Mouse (Mus musculus) right cerebral cortex, postnatal 36 days (tissue): ENCODE data around the gene Hsdl2.

Experiments
- DNase-seq, 2 experiments: peaks; one replicate each; pipeline ENCODE4 v3.0.0; 2022; ENCODE audit warnings: low spot score in 2 of 2, mixed read lengths in 1 of 2

The Hsdl2 gene

GRCm38 (mm10) chr4:59625998-59626910 is 44.9 kb downstream of the Hsdl2 start, which contains the start of gene E130308A19Rik:
E130308A19Rik (plus strand) TSS chr4:59626211.
- DNase-seq = peak; percentile 35 to 42

GRCm38 (mm10) chr4:59628255-59628654 is 46.9 kb downstream of the Hsdl2 start:
- no peak for DNase-seq

- no peak for DNase-seq
Measured at GRCm38 (mm10) chr4:59629076-59629874, 47.9 kb downstream of the Hsdl2 start.

GRCm38 (mm10) chr4:59630122-59630521 is 48.8 kb downstream of the Hsdl2 start:
- no peak for DNase-seq

- DNase-seq = no peak
Measured at GRCm38 (mm10) chr4:59634532-59634931, 53.2 kb downstream of the Hsdl2 start.

- no peak for DNase-seq
Measured at GRCm38 (mm10) chr4:59639163-59639562, 57.8 kb downstream of the Hsdl2 start.

- DNase-seq = no peak
Measured at GRCm38 (mm10) chr4:59640720-59641119, 59.4 kb downstream of the Hsdl2 start.

- no peak for DNase-seq
Measured at GRCm38 (mm10) chr4:59642039-59642438, 60.7 kb downstream of the Hsdl2 start.

GRCm38 (mm10) chr4:59642657-59643056 is 61.3 kb downstream of the Hsdl2 start:
- no peak for DNase-seq

GRCm38 (mm10) chr4:59644431-59644830 is 63.1 kb downstream of the Hsdl2 start:
- DNase-seq = no peak

- no peak for DNase-seq
Measured at GRCm38 (mm10) chr4:59644992-59645391, 63.6 kb downstream of the Hsdl2 start.

- DNase-seq = no peak
Measured at GRCm38 (mm10) chr4:59645610-59646009, 64.2 kb downstream of the Hsdl2 start.

GRCm38 (mm10) chr4:59646020-59646696 is 64.8 kb downstream of the Hsdl2 start:
- DNase-seq = no peak

GRCm38 (mm10) chr4:59649119-59649518 is 67.8 kb downstream of the Hsdl2 start:
- no peak for DNase-seq

- DNase-seq = no peak
Measured at GRCm38 (mm10) chr4:59652166-59652681, 70.9 kb downstream of the Hsdl2 start.

GRCm38 (mm10) chr4:59656061-59656642 is 74.8 kb downstream of the Hsdl2 start:
- no peak for DNase-seq

- no peak for DNase-seq
Measured at GRCm38 (mm10) chr4:59662163-59662562, 80.8 kb downstream of the Hsdl2 start.

- DNase-seq = no peak
Measured at GRCm38 (mm10) chr4:59663451-59663850, 82.1 kb downstream of the Hsdl2 start.

- no peak for DNase-seq
Measured at GRCm38 (mm10) chr4:59666550-59667317, 85.4 kb downstream of the Hsdl2 start.

GRCm38 (mm10) chr4:59668050-59668449 is 86.7 kb downstream of the Hsdl2 start:
- DNase-seq = no peak
